Mouse (Mus musculus): ENCODE measurements around the gene Fxyd7. TPM values are rescaled to one million over a fixed set of nuclear protein-coding genes. Genes with fewer than 3 reads are reported as not detected.
A peak's percentile ranks its signal among the peaks of the same experiment; 100 is the strongest.

Fxyd7 gene
- polyA plus RNA-seq, 1 experiment from 2014 or later = 8.7 TPM

- 21% methylated on average over 1 of the region's 1 CpGs for WGBS
- H3K4me3 ChIP-seq (ENCODE audit: low read depth, low read length) = no peak overlapping the region
- H3K27ac ChIP-seq (replicated peaks; ENCODE audit: low read depth, low read length) = no peak overlapping the region
- no peaks in the 10 kb centered on the region for H3K36me3 ChIP-seq (replicated peaks; ENCODE audit: control insufficient read depth, insufficient read depth, low read depth, low read length)
- no peaks in the 10 kb centered on the region; the same call in 1 of the 2 replicates for H3K4me1 ChIP-seq (ENCODE audit: control insufficient read depth, insufficient read depth, low read length)
- H3K4me2 ChIP-seq (ENCODE audit: low read depth, low read length) = no peak overlapping the region
- DNase-seq (ENCODE audit: low spot score) (no peak), ATAC-seq (replicated peaks; ENCODE audit: insufficient number of reproducible peaks, low FRiP score, low TSS enrichment, low read depth) (no peak)
- H3K9me3 ChIP-seq (replicated peaks; ENCODE audit: control insufficient read depth, low read length) = no peaks in the 10 kb centered on the region
- H3K27me3 ChIP-seq (ENCODE audit: control insufficient read depth, insufficient read depth, low read length) = no peaks in the 10 kb centered on the region
- no peak overlapping the region for H3K9ac ChIP-seq (replicated peaks; ENCODE audit: low read length)
Measured at GRCm38 (mm10) chr7:31081106-31081505, 29.8 kb upstream of the Fxyd7 start.

GRCm38 (mm10) chr7:31080611-31081010 is 29.3 kb upstream of the Fxyd7 start:
- 27% methylated on average over 3 of the region's 3 CpGs for WGBS
- H3K9ac ChIP-seq (replicated peaks; ENCODE audit: low read length) = no peak overlapping the region

GRCm38 (mm10) chr7:31079670-31080069 is 28.4 kb upstream of the Fxyd7 start:
- H3K4me2 ChIP-seq (ENCODE audit: low read depth, low read length) = no peak overlapping the region
- H3K36me3 ChIP-seq (replicated peaks; ENCODE audit: control insufficient read depth, insufficient read depth, low read depth, low read length) = no peaks in the 10 kb centered on the region
- DNase-seq (ENCODE audit: low spot score) = no peak
- no peaks in the 10 kb centered on the region for H3K27me3 ChIP-seq (ENCODE audit: control insufficient read depth, insufficient read depth, low read length)
- H3K9ac ChIP-seq (replicated peaks; ENCODE audit: low read length) = no peak overlapping the region
- no peak overlapping the region for H3K4me3 ChIP-seq (ENCODE audit: low read depth, low read length)
- no peaks in the 10 kb centered on the region; the same call in 1 of the 2 replicates for H3K4me1 ChIP-seq (ENCODE audit: control insufficient read depth, insufficient read depth, low read length)
- H3K9me3 ChIP-seq (replicated peaks; ENCODE audit: control insufficient read depth, low read length) = no peaks in the 10 kb centered on the region
- 94% methylated on average over 8 of the region's 8 CpGs for WGBS
- no peak overlapping the region for H3K27ac ChIP-seq (replicated peaks; ENCODE audit: low read depth, low read length)
- ATAC-seq (replicated peaks; ENCODE audit: insufficient number of reproducible peaks, low FRiP score, low TSS enrichment, low read depth) = no peak

More at GRCm38 (mm10) chr7:31080611-31081010, 29.3 kb upstream of the Fxyd7 start:
- DNase-seq (ENCODE audit: low spot score) = no peak
- no peaks in the 10 kb centered on the region for H3K36me3 ChIP-seq (replicated peaks; ENCODE audit: control insufficient read depth, insufficient read depth, low read depth, low read length)
- H3K9me3 ChIP-seq (replicated peaks; ENCODE audit: control insufficient read depth, low read length) = no peaks in the 10 kb centered on the region
- H3K4me3 ChIP-seq (ENCODE audit: low read depth, low read length) = no peak overlapping the region
- ATAC-seq (replicated peaks; ENCODE audit: insufficient number of reproducible peaks, low FRiP score, low TSS enrichment, low read depth) = no peak
- H3K4me1 ChIP-seq (ENCODE audit: control insufficient read depth, insufficient read depth, low read length) = no peaks in the 10 kb centered on the region; the same call in 1 of the 2 replicates
- H3K4me2 ChIP-seq (ENCODE audit: low read depth, low read length) = no peak overlapping the region
- H3K27me3 ChIP-seq (ENCODE audit: control insufficient read depth, insufficient read depth, low read length) = no peaks in the 10 kb centered on the region
- no peak overlapping the region for H3K27ac ChIP-seq (replicated peaks; ENCODE audit: low read depth, low read length)

- Histone ChIP-seq H3K27ac (replicated peaks; ENCODE audit: low read depth, low read length) (no peak overlapping the region), H3K4me2 (ENCODE audit: low read depth, low read length) (no peak overlapping the region), H3K4me3 (ENCODE audit: low read depth, low read length) (no peak overlapping the region), H3K4me1 (ENCODE audit: control insufficient read depth, insufficient read depth, low read length) (no peaks in the 10 kb centered on the region; the same call in 1 of the 2 replicates), H3K36me3 (replicated peaks; ENCODE audit: control insufficient read depth, insufficient read depth, low read depth, low read length) (no peaks in the 10 kb centered on the region), H3K27me3 (ENCODE audit: control insufficient read depth, insufficient read depth, low read length) (no peaks in the 10 kb centered on the region), H3K9ac (replicated peaks; ENCODE audit: low read length) (no peak overlapping the region), H3K9me3 (replicated peaks; ENCODE audit: control insufficient read depth, low read length) (no peaks in the 10 kb centered on the region)
- 30% methylated on average over 5 of the region's 5 CpGs for WGBS
- ATAC-seq (replicated peaks; ENCODE audit: insufficient number of reproducible peaks, low FRiP score, low TSS enrichment, low read depth) (no peak; the same call in 1 of the 2 replicates), DNase-seq (ENCODE audit: low spot score) (peak; percentile 78)
Measured at GRCm38 (mm10) chr7:31077885-31078445, 26.7 kb upstream of the Fxyd7 start.

GRCm38 (mm10) chr7:31077470-31077869 is 26.2 kb upstream of the Fxyd7 start:
- Histone ChIP-seq H3K4me1 (ENCODE audit: control insufficient read depth, insufficient read depth, low read length) (no peaks in the 10 kb centered on the region), H3K9me3 (replicated peaks; ENCODE audit: control insufficient read depth, low read length) (no peaks in the 10 kb centered on the region), H3K27me3 (ENCODE audit: control insufficient read depth, insufficient read depth, low read length) (no peaks in the 10 kb centered on the region), H3K36me3 (replicated peaks; ENCODE audit: control insufficient read depth, insufficient read depth, low read depth, low read length) (no peaks in the 10 kb centered on the region), H3K27ac (replicated peaks; ENCODE audit: low read depth, low read length) (no peak overlapping the region), H3K4me2 (ENCODE audit: low read depth, low read length) (no peak overlapping the region), H3K9ac (replicated peaks; ENCODE audit: low read length) (no peak overlapping the region), H3K4me3 (ENCODE audit: low read depth, low read length) (no peak overlapping the region)
- peak; percentile 41; the same call in 1 of the 2 replicates for ATAC-seq (replicated peaks; ENCODE audit: insufficient number of reproducible peaks, low FRiP score, low TSS enrichment, low read depth)
- WGBS = 17% methylated on average over 6 of the region's 6 CpGs
- no peak for DNase-seq (ENCODE audit: low spot score)

- 39% methylated on average over 5 of the region's 5 CpGs for WGBS
- Histone ChIP-seq H3K27ac (replicated peaks; ENCODE audit: low read depth, low read length) (no peak within 1 kb of the TSS), H3K4me3 (ENCODE audit: low read depth, low read length) (no peak within 1 kb of the TSS), H3K9me3 (replicated peaks; ENCODE audit: control insufficient read depth, low read length) (no peaks in the 10 kb centered on the region), H3K9ac (replicated peaks; ENCODE audit: low read length) (no peak within 1 kb of the TSS), H3K4me1 (ENCODE audit: control insufficient read depth, insufficient read depth, low read length) (no peaks in the 10 kb centered on the region), H3K4me2 (ENCODE audit: low read depth, low read length) (no peak within 1 kb of the TSS), H3K36me3 (replicated peaks; ENCODE audit: control insufficient read depth, insufficient read depth, low read depth, low read length) (no peaks in the 10 kb centered on the region), H3K27me3 (ENCODE audit: control insufficient read depth, insufficient read depth, low read length) (no peaks in the 10 kb centered on the region)
- no peak for ATAC-seq (replicated peaks; ENCODE audit: insufficient number of reproducible peaks, low FRiP score, low TSS enrichment, low read depth)
- no peak for DNase-seq (ENCODE audit: low spot score)
Measured at GRCm38 (mm10) chr7:31076492-31076891, 25.2 kb upstream of the Fxyd7 start, which contains the start of gene Fxyd3. TSS of gene Fxyd3 (minus strand) at chr7:31076704.

GRCm38 (mm10) chr7:31074713-31075069 is 23.4 kb upstream of the Fxyd7 start:
- Histone ChIP-seq H3K27me3 (ENCODE audit: control insufficient read depth, insufficient read depth, low read length) (no peaks in the 10 kb centered on the region), H3K4me1 (ENCODE audit: control insufficient read depth, insufficient read depth, low read length) (no peaks in the 10 kb centered on the region), H3K4me2 (ENCODE audit: low read depth, low read length) (no peak overlapping the region), H3K9ac (replicated peaks; ENCODE audit: low read length) (no peak overlapping the region), H3K27ac (replicated peaks; ENCODE audit: low read depth, low read length) (no peak overlapping the region), H3K36me3 (replicated peaks; ENCODE audit: control insufficient read depth, insufficient read depth, low read depth, low read length) (no peaks in the 10 kb centered on the region), H3K4me3 (ENCODE audit: low read depth, low read length) (no peak overlapping the region), H3K9me3 (replicated peaks; ENCODE audit: control insufficient read depth, low read length) (no peaks in the 10 kb centered on the region)
- ATAC-seq (replicated peaks; ENCODE audit: insufficient number of reproducible peaks, low FRiP score, low TSS enrichment, low read depth) (no peak), DNase-seq (ENCODE audit: low spot score) (no peak)
- WGBS = 83% methylated on average over 5 of the region's 5 CpGs

- Histone ChIP-seq H3K9me3 (replicated peaks; ENCODE audit: control insufficient read depth, low read length) (no peaks in the 10 kb centered on the region), H3K9ac (replicated peaks; ENCODE audit: low read length) (no peak overlapping the region), H3K27ac (replicated peaks; ENCODE audit: low read depth, low read length) (no peak overlapping the region), H3K4me1 (ENCODE audit: control insufficient read depth, insufficient read depth, low read length) (no peaks in the 10 kb centered on the region), H3K4me3 (ENCODE audit: low read depth, low read length) (no peak overlapping the region), H3K36me3 (replicated peaks; ENCODE audit: control insufficient read depth, insufficient read depth, low read depth, low read length) (no peaks in the 10 kb centered on the region), H3K4me2 (ENCODE audit: low read depth, low read length) (no peak overlapping the region), H3K27me3 (ENCODE audit: control insufficient read depth, insufficient read depth, low read length) (no peaks in the 10 kb centered on the region)
- DNase-seq (ENCODE audit: low spot score) (no peak), ATAC-seq (replicated peaks; ENCODE audit: insufficient number of reproducible peaks, low FRiP score, low TSS enrichment, low read depth) (no peak; the same call in 1 of the 2 replicates)
- 63% methylated on average over 7 of the region's 7 CpGs for WGBS
Measured at GRCm38 (mm10) chr7:31074061-31074712, 22.9 kb upstream of the Fxyd7 start.
